Mouse (Mus musculus): ENCODE results near the gene Lztr1. TPM values are rescaled to one million over a fixed set of nuclear protein-coding genes. Genes with fewer than 3 reads are reported as not detected.

The Lztr1 gene
- polyA plus RNA-seq, 1 experiment: 46.6 TPM

DNA sequence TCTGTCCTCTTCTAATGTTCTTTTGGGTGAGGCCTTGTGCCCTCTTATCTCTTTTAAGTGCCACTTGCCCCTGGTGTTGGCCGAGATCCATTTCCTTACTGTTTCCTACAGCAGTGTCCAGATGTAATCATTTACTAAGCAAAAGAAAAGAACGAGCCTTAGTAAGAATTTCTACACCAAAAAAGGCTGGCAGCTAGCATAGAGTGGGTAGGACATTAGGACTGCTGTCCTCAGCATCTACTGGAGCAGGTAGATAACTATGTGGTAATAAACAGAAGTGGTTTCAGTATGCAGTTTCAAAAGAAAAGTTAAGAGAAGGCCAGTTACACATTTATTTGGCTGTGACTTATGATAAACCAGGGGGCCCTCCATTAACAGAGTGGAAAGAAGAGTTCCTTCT lies 2.2 kb downstream of the Lztr1 start:
- no peak for TF ChIP-seq EP300 (IDR thresholded peaks at IDR 0.05; ENCODE audit: insufficient read depth, low read depth, low read length)
- TF ChIP-seq CTCF (IDR thresholded peaks at IDR 0.05; ENCODE audit: low read depth, low read length): no peak
- TF ChIP-seq POLR2A (IDR thresholded peaks at IDR 0.05; ENCODE audit: insufficient read depth, low read length): no peak

DNA sequence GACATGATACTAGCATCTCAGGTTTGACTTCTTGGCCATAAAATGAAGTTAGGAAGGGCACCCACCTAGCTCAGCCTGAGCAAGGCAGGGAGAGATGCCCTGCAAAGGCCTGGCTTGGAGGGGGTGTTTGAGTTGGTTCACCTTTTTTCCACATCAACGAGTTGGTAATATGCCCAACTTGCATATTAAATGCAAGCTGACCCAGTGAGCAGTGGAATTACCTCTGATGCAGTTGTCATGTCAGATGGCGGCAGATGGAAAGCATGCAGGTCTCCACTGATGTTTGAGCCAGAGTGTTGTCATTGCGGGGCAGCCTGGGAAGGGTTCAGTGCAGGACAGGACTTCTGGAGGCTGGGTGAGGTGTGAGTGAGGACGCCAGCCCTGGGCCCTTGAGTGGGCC lies 2.9 kb downstream of the Lztr1 start:
- Histone ChIP-seq H3K9me3 (replicated peaks; ENCODE audit: control insufficient read depth, insufficient read depth, low read length, poor library complexity, severe bottlenecking) (no peaks in the 10 kb centered on the region), H3K4me1 (ENCODE audit: control insufficient read depth, insufficient read depth, low read length) (no peaks in the 10 kb centered on the region), H3K27ac (ENCODE audit: insufficient read depth, low read length) (no peak overlapping the region), H3K4me3 (ENCODE audit: low read depth, low read length) (no peak overlapping the region), H3K9ac (ENCODE audit: low read depth, poor library complexity, severe bottlenecking) (no peak overlapping the region), H3K36me3 (ENCODE audit: control insufficient read depth, insufficient read depth, low read length, poor library complexity, severe bottlenecking) (no peaks in the 10 kb centered on the region), H3K27me3 (ENCODE audit: control insufficient read depth, insufficient read depth, low read length, poor library complexity, severe bottlenecking) (no peaks in the 10 kb centered on the region)
- no peak for TF ChIP-seq EP300 (IDR thresholded peaks at IDR 0.05; ENCODE audit: insufficient read depth, low read depth, low read length)
- TF ChIP-seq CTCF (IDR thresholded peaks at IDR 0.05; ENCODE audit: low read depth, low read length): no peak
- no peak for TF ChIP-seq POLR2A (IDR thresholded peaks at IDR 0.05; ENCODE audit: insufficient read depth, low read length)

More for the DNA sequence above, 2.2 kb downstream of the Lztr1 start:
- no peaks in the 10 kb centered on the region for H3K4me1 ChIP-seq (ENCODE audit: control insufficient read depth, insufficient read depth, low read length)
- H3K9ac ChIP-seq (ENCODE audit: low read depth, poor library complexity, severe bottlenecking): no peak overlapping the region
- no peak overlapping the region for H3K27ac ChIP-seq (ENCODE audit: insufficient read depth, low read length)
- H3K36me3 ChIP-seq (ENCODE audit: control insufficient read depth, insufficient read depth, low read length, poor library complexity, severe bottlenecking): no peaks in the 10 kb centered on the region
- no peak overlapping the region for H3K4me3 ChIP-seq (ENCODE audit: low read depth, low read length)
- no peaks in the 10 kb centered on the region for H3K9me3 ChIP-seq (replicated peaks; ENCODE audit: control insufficient read depth, insufficient read depth, low read length, poor library complexity, severe bottlenecking)
- H3K27me3 ChIP-seq (ENCODE audit: control insufficient read depth, insufficient read depth, low read length, poor library complexity, severe bottlenecking): no peaks in the 10 kb centered on the region

- H3K36me3 ChIP-seq (ENCODE audit: control insufficient read depth, insufficient read depth, low read length, poor library complexity, severe bottlenecking): 0 out of 2 replicates have a peak, but pooled peaks cover 3% of the 10 kb centered on the region
- H3K4me3 ChIP-seq (ENCODE audit: low read depth, low read length): no peak overlapping the region
- no peaks in the 10 kb centered on the region for H3K9me3 ChIP-seq (replicated peaks; ENCODE audit: control insufficient read depth, insufficient read depth, low read length, poor library complexity, severe bottlenecking)
- TF ChIP-seq CTCF (IDR thresholded peaks at IDR 0.05; ENCODE audit: low read depth, low read length) (no peak), POLR2A (IDR thresholded peaks at IDR 0.05; ENCODE audit: insufficient read depth, low read length) (no peak), EP300 (IDR thresholded peaks at IDR 0.05; ENCODE audit: insufficient read depth, low read depth, low read length) (no peak)
- no peak overlapping the region for H3K9ac ChIP-seq (ENCODE audit: low read depth, poor library complexity, severe bottlenecking)
- no peaks in the 10 kb centered on the region for H3K27me3 ChIP-seq (ENCODE audit: control insufficient read depth, insufficient read depth, low read length, poor library complexity, severe bottlenecking)
- no peaks in the 10 kb centered on the region for H3K4me1 ChIP-seq (ENCODE audit: control insufficient read depth, insufficient read depth, low read length)
- no peak overlapping the region for H3K27ac ChIP-seq (ENCODE audit: insufficient read depth, low read length)
These were observed 10.4 kb downstream of the Lztr1 start for GRCm38 (mm10) chr16:17518910-17519309.

- TF ChIP-seq EP300 (IDR thresholded peaks at IDR 0.05; ENCODE audit: insufficient read depth, low read depth, low read length) (no peak), POLR2A (IDR thresholded peaks at IDR 0.05; ENCODE audit: insufficient read depth, low read length) (no peak), CTCF (IDR thresholded peaks at IDR 0.05; ENCODE audit: low read depth, low read length) (no peak)
- peaks cover 3% of the 10 kb centered on the region; the same call in 1 of the 2 replicates for H3K36me3 ChIP-seq (ENCODE audit: control insufficient read depth, insufficient read depth, low read length, poor library complexity, severe bottlenecking)
- H3K4me3 ChIP-seq (ENCODE audit: low read depth, low read length): no peak overlapping the region
- H3K9ac ChIP-seq (ENCODE audit: low read depth, poor library complexity, severe bottlenecking): no peak overlapping the region
- H3K4me1 ChIP-seq (ENCODE audit: control insufficient read depth, insufficient read depth, low read length): no peaks in the 10 kb centered on the region
- no peaks in the 10 kb centered on the region for H3K27me3 ChIP-seq (ENCODE audit: control insufficient read depth, insufficient read depth, low read length, poor library complexity, severe bottlenecking)
- H3K27ac ChIP-seq (ENCODE audit: insufficient read depth, low read length): no peak overlapping the region
- H3K9me3 ChIP-seq (replicated peaks; ENCODE audit: control insufficient read depth, insufficient read depth, low read length, poor library complexity, severe bottlenecking): no peaks in the 10 kb centered on the region
These were observed 15.7 kb downstream of the Lztr1 start for GRCm38 (mm10) chr16:17524156-17524555.

- Histone ChIP-seq H3K4me1 (ENCODE audit: control insufficient read depth, insufficient read depth, low read length) (no peaks in the 10 kb centered on the region), H3K27me3 (ENCODE audit: control insufficient read depth, insufficient read depth, low read length, poor library complexity, severe bottlenecking) (no peaks in the 10 kb centered on the region), H3K9me3 (replicated peaks; ENCODE audit: control insufficient read depth, insufficient read depth, low read length, poor library complexity, severe bottlenecking) (no peaks in the 10 kb centered on the region), H3K36me3 (ENCODE audit: control insufficient read depth, insufficient read depth, low read length, poor library complexity, severe bottlenecking) (peaks cover 3% of the 10 kb centered on the region; the same call in 1 of the 2 replicates), H3K9ac (ENCODE audit: low read depth, poor library complexity, severe bottlenecking) (no peak overlapping the region), H3K4me3 (ENCODE audit: low read depth, low read length) (no peak overlapping the region), H3K27ac (ENCODE audit: insufficient read depth, low read length) (no peak overlapping the region)
- no peak for TF ChIP-seq CTCF (IDR thresholded peaks at IDR 0.05; ENCODE audit: low read depth, low read length)
- TF ChIP-seq EP300 (IDR thresholded peaks at IDR 0.05; ENCODE audit: insufficient read depth, low read depth, low read length): no peak
- TF ChIP-seq POLR2A (IDR thresholded peaks at IDR 0.05; ENCODE audit: insufficient read depth, low read length): no peak
These were observed 17.0 kb downstream of the Lztr1 start for GRCm38 (mm10) chr16:17525524-17525923.

- no peak overlapping the region for H3K9ac ChIP-seq (ENCODE audit: low read depth, poor library complexity, severe bottlenecking)
- no peak overlapping the region for H3K4me3 ChIP-seq (ENCODE audit: low read depth, low read length)
- peaks cover 3% of the 10 kb centered on the region; the same call in 1 of the 2 replicates for H3K36me3 ChIP-seq (ENCODE audit: control insufficient read depth, insufficient read depth, low read length, poor library complexity, severe bottlenecking)
- H3K27ac ChIP-seq (ENCODE audit: insufficient read depth, low read length): no peak overlapping the region
- no peaks in the 10 kb centered on the region for H3K4me1 ChIP-seq (ENCODE audit: control insufficient read depth, insufficient read depth, low read length)
- TF ChIP-seq POLR2A (IDR thresholded peaks at IDR 0.05; ENCODE audit: insufficient read depth, low read length) (no peak), CTCF (IDR thresholded peaks at IDR 0.05; ENCODE audit: low read depth, low read length) (no peak), EP300 (IDR thresholded peaks at IDR 0.05; ENCODE audit: insufficient read depth, low read depth, low read length) (no peak)
- no peaks in the 10 kb centered on the region for H3K27me3 ChIP-seq (ENCODE audit: control insufficient read depth, insufficient read depth, low read length, poor library complexity, severe bottlenecking)
- no peaks in the 10 kb centered on the region for H3K9me3 ChIP-seq (replicated peaks; ENCODE audit: control insufficient read depth, insufficient read depth, low read length, poor library complexity, severe bottlenecking)
These were observed 17.7 kb downstream of the Lztr1 start for GRCm38 (mm10) chr16:17526223-17526622.

All from ES-Bruce4 (cell line).